Mouse (Mus musculus) spleen, adult 2 months (tissue): ENCODE results near the gene Armc12.

ENCODE experiments used
- CTCF ChIP-seq: fragments of 200-500 bp; IDR thresholded peaks from 2 replicates; pipeline ENCODE4 v1.5.1; 2011; ENCODE audit warnings: mild to moderate bottlenecking, inconsistent platforms; ENCODE audit not compliant: insufficient read depth, insufficient read length, insufficient replicate concordance; ENCODE audit errors: extremely low read depth
- POLR2A ChIP-seq: fragments of 200-500 bp; IDR thresholded peaks from 2 replicates; pipeline ENCODE4 v1.6.1; 2011; ENCODE audit warnings: low read depth, low read length, inconsistent platforms

DNA sequence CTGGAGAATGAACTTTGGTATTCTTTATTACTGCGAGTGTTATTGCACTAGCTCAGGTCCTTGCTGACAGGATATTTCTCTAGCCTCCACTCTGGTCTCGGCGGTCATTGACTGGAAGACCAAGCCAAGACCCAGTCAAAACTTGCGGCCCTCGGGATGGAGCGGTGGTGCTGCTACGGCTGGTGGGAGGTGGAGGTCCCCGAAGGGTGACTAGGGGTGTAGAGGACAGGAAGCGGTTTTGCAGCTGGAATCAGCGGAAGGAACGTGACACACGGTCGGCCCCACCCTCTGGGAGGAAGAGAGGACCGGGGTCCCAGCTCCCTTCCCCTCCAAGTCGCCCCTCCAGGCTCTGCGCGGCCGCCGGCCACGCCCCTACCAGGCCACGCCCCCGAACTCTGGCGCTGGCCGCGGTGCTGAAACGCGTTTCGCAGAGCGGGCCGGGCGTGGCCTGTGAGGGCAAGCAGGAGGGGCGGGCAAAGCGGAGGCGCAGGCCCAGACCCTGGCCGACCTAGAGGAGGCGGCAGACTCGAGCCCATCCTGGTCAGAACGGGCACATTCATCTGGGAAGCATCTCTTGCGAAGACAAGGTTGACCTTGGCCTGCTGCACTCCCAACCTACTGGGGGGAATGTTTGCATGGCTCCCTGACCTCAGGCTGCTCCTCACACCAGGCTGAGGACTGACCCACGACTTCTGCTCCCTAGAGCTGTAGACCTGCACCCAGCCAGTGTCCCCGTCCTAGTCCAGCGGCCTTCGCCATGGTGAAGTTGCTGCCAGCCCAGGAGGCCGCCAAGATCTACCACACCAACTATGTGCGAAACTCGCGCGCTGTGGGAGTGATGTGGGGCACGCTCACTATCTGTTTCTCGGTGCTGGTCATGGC lies 44.9 kb downstream of the Armc12 start, which contains the start of gene Lhfpl5:
- TF ChIP-seq POLR2A (no peak), CTCF (no peak)
